Mouse (Mus musculus): ENCODE measurements around the gene Nudcd2. TPM values are rescaled to one million over a fixed set of nuclear protein-coding genes. Genes with fewer than 3 reads are reported as not detected.

Nudcd2 gene
- polyA plus RNA-seq, 1 experiment = 20.0 TPM

DNA sequence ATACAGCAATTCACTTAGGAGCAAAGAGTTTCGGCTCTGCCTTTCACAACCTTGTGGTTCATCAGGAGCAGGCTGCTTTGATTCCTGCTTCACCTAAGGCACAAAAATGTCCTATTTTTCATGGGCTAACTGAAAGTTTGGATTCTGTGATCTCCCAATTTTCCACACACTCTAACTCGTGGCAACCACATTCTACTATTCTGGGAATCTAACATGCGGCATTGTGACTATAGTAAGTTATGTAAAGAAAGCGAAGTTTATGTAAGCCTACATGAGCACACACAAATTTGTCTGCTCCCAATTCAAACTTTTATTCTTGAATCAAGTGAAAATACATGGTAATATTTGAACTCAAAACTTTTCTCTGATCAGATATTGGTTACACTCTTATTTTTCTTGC lies 31.2 kb downstream of the Nudcd2 start:
- no peaks in the 10 kb centered on the region for H3K4me1 ChIP-seq (replicated peaks; ENCODE audit: control insufficient read depth, insufficient read depth, low read length)
- no peaks in the 10 kb centered on the region for H3K27me3 ChIP-seq (ENCODE audit: control insufficient read depth, insufficient read depth, low read length)
- no peak for DNase-seq
- WGBS = 89% methylated on average over 4 of the region's 4 CpGs
- no peak overlapping the region for H3K27ac ChIP-seq (ENCODE audit: control insufficient read depth, insufficient read depth, low read length)
- H3K36me3 ChIP-seq (ENCODE audit: control insufficient read depth, insufficient read depth, low read length) = no peaks in the 10 kb centered on the region
- TF ChIP-seq POLR2A (IDR thresholded peaks at IDR 0.05; ENCODE audit: control insufficient read depth, extremely low read depth, insufficient read depth, low read length, poor library complexity) = no peak
- TF ChIP-seq CTCF (IDR thresholded peaks at IDR 0.05; ENCODE audit: borderline replicate concordance, control insufficient read depth, extremely low read depth, insufficient read depth, low read length, poor library complexity) = no peak
- no peak overlapping the region for H3K4me3 ChIP-seq (ENCODE audit: control insufficient read depth, insufficient read depth, low read length)

DNA sequence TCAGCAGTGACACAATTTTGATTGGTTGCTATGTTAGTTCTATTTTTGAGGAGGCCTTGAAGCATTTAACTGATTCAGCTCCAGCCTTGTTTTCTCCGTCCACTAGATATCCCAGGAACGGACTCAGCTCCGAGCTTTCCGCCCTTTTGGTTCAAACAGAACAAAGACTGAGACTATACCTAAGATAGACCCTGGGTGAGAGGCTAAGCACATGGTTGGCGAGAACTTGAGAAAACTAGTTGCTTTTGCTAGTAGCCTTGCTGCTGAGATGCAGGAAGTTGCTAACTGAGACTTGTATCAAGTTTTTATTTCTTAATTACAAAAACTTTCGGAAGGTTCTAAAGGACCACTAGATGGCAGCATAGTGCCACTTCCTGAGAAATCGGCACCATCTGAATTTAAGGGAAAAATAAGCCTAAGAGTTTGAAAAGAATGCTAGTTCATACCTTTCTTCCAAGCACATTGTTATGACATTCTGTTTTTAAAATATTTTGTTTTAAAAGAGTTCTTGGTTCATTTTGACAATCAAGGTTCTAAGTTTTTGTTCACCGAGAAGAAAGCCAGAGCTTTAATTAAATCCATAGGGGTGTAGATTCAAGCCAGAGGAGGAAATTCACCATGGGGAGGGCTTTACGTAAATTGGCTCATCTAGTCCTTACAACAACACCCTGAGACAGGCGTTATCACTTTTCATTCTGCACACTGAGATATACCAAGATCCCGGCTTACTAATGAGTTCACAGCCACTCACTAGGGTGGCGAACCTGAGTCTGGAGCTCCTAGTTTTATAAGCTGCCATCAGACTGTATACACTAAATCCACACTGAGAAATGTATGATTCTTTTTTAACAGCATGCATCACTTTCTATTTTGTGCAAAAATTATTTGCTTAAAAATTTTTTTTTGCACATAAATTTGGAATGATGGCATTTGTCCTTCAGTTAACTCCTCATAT lies 42.1 kb downstream of the Nudcd2 start:
- DNase-seq = no peak
- TF ChIP-seq POLR2A (IDR thresholded peaks at IDR 0.05; ENCODE audit: control insufficient read depth, extremely low read depth, insufficient read depth, low read length, poor library complexity) = no peak
- no peak for TF ChIP-seq CTCF (IDR thresholded peaks at IDR 0.05; ENCODE audit: borderline replicate concordance, control insufficient read depth, extremely low read depth, insufficient read depth, low read length, poor library complexity)
- H3K27me3 ChIP-seq (ENCODE audit: control insufficient read depth, insufficient read depth, low read length) = no peaks in the 10 kb centered on the region
- no peaks in the 10 kb centered on the region for H3K36me3 ChIP-seq (ENCODE audit: control insufficient read depth, insufficient read depth, low read length)
- 55% methylated on average over 12 of the region's 12 CpGs for WGBS
- no peaks in the 10 kb centered on the region for H3K4me1 ChIP-seq (replicated peaks; ENCODE audit: control insufficient read depth, insufficient read depth, low read length)
- H3K4me3 ChIP-seq (ENCODE audit: control insufficient read depth, insufficient read depth, low read length) = no peak overlapping the region
- no peak overlapping the region for H3K27ac ChIP-seq (ENCODE audit: control insufficient read depth, insufficient read depth, low read length)

DNA sequence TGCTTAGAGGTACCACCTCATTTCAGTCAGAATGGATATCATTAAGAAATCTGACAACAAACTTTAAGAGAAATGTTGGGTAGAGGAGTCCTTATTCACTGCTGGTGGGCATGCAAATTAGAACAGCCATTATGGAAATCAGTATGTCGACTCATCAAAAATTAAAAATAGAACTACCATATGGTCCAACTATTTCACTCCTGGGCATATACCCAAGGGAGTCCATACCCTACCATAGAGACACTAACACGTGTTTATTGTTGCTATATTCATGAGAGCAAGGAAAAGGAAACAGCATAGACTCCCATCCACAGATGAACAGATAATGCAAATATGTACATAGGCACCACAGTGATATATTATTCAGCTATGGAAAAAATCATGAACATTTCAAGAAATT lies 48.4 kb downstream of the Nudcd2 start:
- DNase-seq = no peak
- WGBS = 80% methylated on average over 2 of the region's 2 CpGs
- H3K27me3 ChIP-seq (ENCODE audit: control insufficient read depth, insufficient read depth, low read length) = no peaks in the 10 kb centered on the region
- H3K4me3 ChIP-seq (ENCODE audit: control insufficient read depth, insufficient read depth, low read length) = no peak overlapping the region
- H3K27ac ChIP-seq (ENCODE audit: control insufficient read depth, insufficient read depth, low read length) = no peak overlapping the region
- no peak for TF ChIP-seq CTCF (IDR thresholded peaks at IDR 0.05; ENCODE audit: borderline replicate concordance, control insufficient read depth, extremely low read depth, insufficient read depth, low read length, poor library complexity)
- no peak for TF ChIP-seq POLR2A (IDR thresholded peaks at IDR 0.05; ENCODE audit: control insufficient read depth, extremely low read depth, insufficient read depth, low read length, poor library complexity)
- no peaks in the 10 kb centered on the region for H3K4me1 ChIP-seq (replicated peaks; ENCODE audit: control insufficient read depth, insufficient read depth, low read length)
- H3K36me3 ChIP-seq (ENCODE audit: control insufficient read depth, insufficient read depth, low read length) = no peaks in the 10 kb centered on the region

DNA sequence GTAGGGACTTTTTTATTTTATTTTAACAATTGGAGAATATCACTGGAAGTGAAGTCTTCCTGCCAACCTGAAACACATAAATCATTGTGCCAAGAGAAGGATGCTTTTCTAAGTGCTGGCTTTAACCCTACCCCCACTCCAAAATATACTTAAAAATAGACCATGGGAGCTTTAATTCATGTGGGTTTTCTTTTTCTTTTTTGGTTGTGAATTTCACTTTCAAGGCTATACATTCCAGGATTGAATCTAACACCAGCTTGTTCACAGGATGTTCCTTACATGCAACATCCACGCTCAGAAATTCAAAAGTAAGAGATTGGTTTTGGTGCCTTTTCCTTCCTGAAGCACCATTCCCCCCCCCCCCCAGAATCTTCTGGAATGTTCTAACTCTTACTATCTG lies 49.9 kb downstream of the Nudcd2 start:
- no peaks in the 10 kb centered on the region for H3K4me1 ChIP-seq (replicated peaks; ENCODE audit: control insufficient read depth, insufficient read depth, low read length)
- WGBS = 80% methylated on average over 1 of the region's 1 CpGs
- no peaks in the 10 kb centered on the region for H3K27me3 ChIP-seq (ENCODE audit: control insufficient read depth, insufficient read depth, low read length)
- H3K27ac ChIP-seq (ENCODE audit: control insufficient read depth, insufficient read depth, low read length) = no peak overlapping the region
- H3K36me3 ChIP-seq (ENCODE audit: control insufficient read depth, insufficient read depth, low read length) = no peaks in the 10 kb centered on the region
- TF ChIP-seq POLR2A (IDR thresholded peaks at IDR 0.05; ENCODE audit: control insufficient read depth, extremely low read depth, insufficient read depth, low read length, poor library complexity) = no peak
- no peak for TF ChIP-seq CTCF (IDR thresholded peaks at IDR 0.05; ENCODE audit: borderline replicate concordance, control insufficient read depth, extremely low read depth, insufficient read depth, low read length, poor library complexity)
- H3K4me3 ChIP-seq (ENCODE audit: control insufficient read depth, insufficient read depth, low read length) = no peak overlapping the region
- DNase-seq = no peak

DNA sequence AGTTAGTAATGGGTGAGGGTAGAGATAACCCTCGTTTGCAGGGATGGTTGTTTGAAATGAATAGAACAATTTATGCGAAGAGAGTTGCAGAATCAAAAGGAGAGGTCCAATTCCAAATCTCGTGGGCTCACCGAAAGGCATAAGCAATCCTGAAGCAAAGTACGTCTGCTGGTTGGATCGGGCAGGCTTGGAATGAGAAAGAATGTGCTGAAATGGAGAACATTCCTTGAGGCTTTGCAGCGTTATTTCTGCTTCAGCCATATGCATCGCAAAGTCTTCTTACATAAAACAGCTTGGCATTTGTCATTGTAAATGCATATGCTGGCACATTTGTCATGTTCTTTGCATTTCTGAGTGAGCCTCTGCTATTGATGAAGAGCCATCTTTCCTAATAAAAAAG lies 50.9 kb downstream of the Nudcd2 start:
- WGBS = 86% methylated on average over 8 of the region's 8 CpGs
- no peaks in the 10 kb centered on the region for H3K4me1 ChIP-seq (replicated peaks; ENCODE audit: control insufficient read depth, insufficient read depth, low read length)
- no peaks in the 10 kb centered on the region for H3K27me3 ChIP-seq (ENCODE audit: control insufficient read depth, insufficient read depth, low read length)
- no peak for TF ChIP-seq CTCF (IDR thresholded peaks at IDR 0.05; ENCODE audit: borderline replicate concordance, control insufficient read depth, extremely low read depth, insufficient read depth, low read length, poor library complexity)
- H3K4me3 ChIP-seq (ENCODE audit: control insufficient read depth, insufficient read depth, low read length) = no peak overlapping the region
- no peak for DNase-seq
- H3K36me3 ChIP-seq (ENCODE audit: control insufficient read depth, insufficient read depth, low read length) = no peaks in the 10 kb centered on the region
- H3K27ac ChIP-seq (ENCODE audit: control insufficient read depth, insufficient read depth, low read length) = no peak overlapping the region

DNA sequence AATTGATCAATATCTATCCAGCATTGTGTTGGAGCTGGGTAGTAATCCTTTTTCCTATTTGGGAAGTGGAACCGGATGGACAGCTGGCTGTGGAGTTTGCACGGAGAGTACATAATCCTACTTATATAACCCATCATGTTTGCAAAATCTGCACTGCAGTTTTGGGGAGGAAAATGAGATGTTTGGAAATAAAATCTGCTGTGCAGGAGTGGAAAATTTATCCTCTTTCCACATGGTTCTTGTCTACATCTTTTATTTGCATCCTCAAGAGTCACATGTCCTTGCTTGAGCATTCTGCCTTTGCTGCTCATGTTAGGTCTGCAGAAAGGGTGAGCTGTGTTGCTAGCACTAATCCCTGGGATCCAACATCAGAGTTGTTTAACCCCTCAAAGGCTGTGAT lies 53.4 kb downstream of the Nudcd2 start:
- no peak for TF ChIP-seq CTCF (IDR thresholded peaks at IDR 0.05; ENCODE audit: borderline replicate concordance, control insufficient read depth, extremely low read depth, insufficient read depth, low read length, poor library complexity)
- no peak for TF ChIP-seq POLR2A (IDR thresholded peaks at IDR 0.05; ENCODE audit: control insufficient read depth, extremely low read depth, insufficient read depth, low read length, poor library complexity)
- 90% methylated on average over 2 of the region's 2 CpGs for WGBS
- Histone ChIP-seq H3K4me1 (replicated peaks; ENCODE audit: control insufficient read depth, insufficient read depth, low read length) (no peaks in the 10 kb centered on the region), H3K4me3 (ENCODE audit: control insufficient read depth, insufficient read depth, low read length) (no peak overlapping the region), H3K36me3 (ENCODE audit: control insufficient read depth, insufficient read depth, low read length) (no peaks in the 10 kb centered on the region), H3K27me3 (ENCODE audit: control insufficient read depth, insufficient read depth, low read length) (no peaks in the 10 kb centered on the region), H3K27ac (ENCODE audit: control insufficient read depth, insufficient read depth, low read length) (no peak overlapping the region)
- DNase-seq = no peak

Other genes with a start within 250 kb of the Nudcd2 start
- gene Mat2b, start 38.5 kb upstream of the Nudcd2 start, polyA plus RNA-seq (2012; rRNA removed) = 49.5 and 51.9 TPM in 2 replicates
- 18.4 and 20.2 TPM in 2 replicates for gene Hmmr, start 245 bp upstream of the Nudcd2 start, polyA plus RNA-seq (2012; rRNA removed)
- gene Ccng1, start 21.6 kb downstream of the Nudcd2 start, polyA plus RNA-seq (2012; rRNA removed) = 16.2 and 19.8 TPM in 2 replicates